Mouse (Mus musculus): ENCODE results near the gene Olfr1441.

DNA sequence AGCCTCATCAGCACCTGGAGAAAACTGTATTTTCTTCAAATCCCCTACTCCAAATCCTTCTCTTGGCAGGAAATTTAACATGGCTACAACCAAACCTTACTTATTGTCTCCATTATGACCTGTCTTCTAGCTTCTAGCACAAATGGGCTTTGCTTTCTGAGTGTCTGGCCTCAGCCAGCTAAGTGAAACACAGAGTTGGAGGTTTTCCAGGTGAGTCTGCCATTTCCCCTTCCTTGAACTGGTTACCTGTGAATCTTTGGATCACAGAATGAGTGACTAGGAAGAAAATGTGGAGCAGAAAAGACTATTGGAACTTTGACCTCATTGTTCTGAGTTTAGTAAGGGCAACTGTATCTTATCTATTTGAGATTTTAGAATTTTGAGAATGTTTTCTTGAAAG lies at the start of gene Olfr1441:
- TF ChIP-seq CTCF (IDR thresholded peaks at IDR 0.05; ENCODE audit: low read depth, low read length): no peak
- no peak for TF ChIP-seq GATA1 (IDR thresholded peaks at IDR 0.05; ENCODE audit: borderline replicate concordance, low read length)
